Mouse (Mus musculus): ENCODE data around the gene Ctnnbl1.

DNA sequence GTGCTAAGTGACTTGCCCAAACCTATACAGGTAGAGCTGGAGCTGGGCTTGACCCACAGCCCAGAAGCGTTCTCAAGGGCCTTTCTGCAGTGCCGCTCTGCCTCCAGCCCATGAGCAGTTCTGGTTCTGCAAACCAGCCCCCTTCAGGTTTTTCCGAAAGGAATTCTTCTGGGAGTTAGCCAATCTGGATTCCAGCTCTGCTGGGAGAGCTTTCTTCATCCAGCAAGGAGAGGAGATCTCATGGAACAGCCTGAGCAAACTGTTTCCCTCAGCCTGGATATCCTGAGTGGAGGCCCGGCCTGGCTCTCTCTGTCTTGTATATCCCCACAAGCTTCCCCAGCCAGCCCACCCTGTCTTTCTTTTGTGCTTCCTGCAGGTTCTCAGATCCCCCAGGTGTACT, 75.9 kb downstream of the Ctnnbl1 start:
- TF ChIP-seq CTCF (IDR thresholded peaks at IDR 0.05; ENCODE audit: low read depth): no peak
- TF ChIP-seq EP300 (IDR thresholded peaks at IDR 0.05; ENCODE audit: low read depth): no peak

All from heart, postnatal 0 days (tissue).